Mouse (Mus musculus) MEL (cell line): ENCODE results near the gene Galnt18. TPM values are rescaled to one million over a fixed set of nuclear protein-coding genes. Genes with fewer than 3 reads are reported as not detected.

ENCODE experiments used
- DNase-seq: peaks from one replicate; pipeline ENCODE4 v3.0.0; 2011; ENCODE audit warnings: low read depth, low spot score
- H3K27ac ChIP-seq: 2 replicates; pipeline ENCODE4 v1.5.1; 2012; ENCODE audit warnings: low read depth, mild to moderate bottlenecking, control low read depth, low read length, moderate library complexity; ENCODE audit not compliant: control insufficient read depth
- H3K27me3 ChIP-seq, 2 experiments: fragments of 150-350 bp in 1 of 2; sonication (generic) in 1 of 2; 2 replicates each; pipeline ENCODE4 v1.6.1; 2012; ENCODE audit warnings: low read length in 2 of 2, mild to moderate bottlenecking in 2 of 2, improper control_type of control experiment in 1 of 2, moderate library complexity in 1 of 2; ENCODE audit not compliant: insufficient read depth in 2 of 2, control insufficient read depth in 1 of 2
- H3K36me3 ChIP-seq, 2 experiments: 2 replicates each; pipeline ENCODE4 v1.6.1; 2012 to 2014; ENCODE audit warnings: low read length in 2 of 2, improper control_type of control experiment in 1 of 2, inconsistent platforms in 1 of 2, mild to moderate bottlenecking in 1 of 2; ENCODE audit not compliant: insufficient read depth in 2 of 2, control insufficient read depth in 1 of 2
- H3K4me1 ChIP-seq, 2 experiments: fragments of 150-350 bp in 1 of 2; sonication (generic) in 1 of 2; 2 replicates each; pipeline ENCODE4 v1.6.1; 2012; ENCODE audit warnings: low read length in 2 of 2, improper control_type of control experiment in 1 of 2, mild to moderate bottlenecking in 1 of 2; ENCODE audit not compliant: insufficient read depth in 2 of 2, control insufficient read depth in 1 of 2
- H3K4me3 ChIP-seq, 2 experiments: fragments of 150-350 bp in 1 of 2; sonication (generic) in 1 of 2; 2 replicates each; pipeline ENCODE4 v1.5.1; 2012; ENCODE audit warnings: low read depth in 2 of 2, low read length in 2 of 2, mild to moderate bottlenecking in 2 of 2, moderate library complexity in 2 of 2, control low read depth in 1 of 2, improper control_type of control experiment in 1 of 2; ENCODE audit not compliant: control insufficient read depth in 1 of 2, insufficient read depth in 1 of 2
- H3K79me2 ChIP-seq: 2 replicates; pipeline ENCODE4 v1.6.1; 2012; ENCODE audit warnings: mild to moderate bottlenecking, low read length, moderate library complexity; ENCODE audit not compliant: control insufficient read depth, poor library complexity, insufficient read depth
- H3K9ac ChIP-seq: 2 replicates; pipeline ENCODE4 v1.6.1; 2012; ENCODE audit warnings: low read depth, mild to moderate bottlenecking, control low read depth, low read length, moderate library complexity; ENCODE audit not compliant: control insufficient read depth, poor library complexity, severe bottlenecking
- H3K9me3 ChIP-seq: fragments of 150-350 bp; sonication (generic); replicated peaks from 2 replicates; pipeline ENCODE4 v1.6.1; 2012; ENCODE audit warnings: mild to moderate bottlenecking, low read length, improper control_type of control experiment, moderate library complexity; ENCODE audit not compliant: insufficient read depth
- BHLHE40 ChIP-seq: IDR thresholded peaks from 2 replicates; pipeline ENCODE4 v1.6.1; 2012; ENCODE audit warnings: low read depth, mild to moderate bottlenecking, inconsistent platforms, low read length, improper control_type of control experiment, borderline replicate concordance
- CTCF ChIP-seq, 3 experiments: IDR thresholded peaks in 2 of 3; conservative IDR thresholded peaks in 1 of 3; 2 replicates each; pipeline ENCODE4 v1.5.1; 2011 to 2012; ENCODE audit warnings: low read length in 3 of 3, low read depth in 2 of 3, mild to moderate bottlenecking in 2 of 3, improper control_type of control experiment in 1 of 3, inconsistent platforms in 1 of 3, mixed read lengths in 1 of 3, moderate library complexity in 1 of 3; ENCODE audit not compliant: control insufficient read depth in 1 of 3, insufficient read depth in 1 of 3, poor library complexity in 1 of 3, severe bottlenecking in 1 of 3
- E2F4 ChIP-seq: IDR thresholded peaks from 2 replicates; pipeline ENCODE4 v1.6.1; 2011; ENCODE audit warnings: low read depth, low read length, improper control_type of control experiment, borderline replicate concordance
- GABPA ChIP-seq: IDR thresholded peaks from 2 replicates; pipeline ENCODE4 v1.6.1; 2012; ENCODE audit warnings: low read depth, mild to moderate bottlenecking, inconsistent platforms, low read length, improper control_type of control experiment, moderate library complexity
- HCFC1 ChIP-seq: IDR thresholded peaks from 2 replicates; pipeline ENCODE4 v1.6.1; 2012; ENCODE audit warnings: low read depth, mild to moderate bottlenecking, inconsistent platforms, low read length, improper control_type of control experiment, moderate library complexity
- KAT2A ChIP-seq: conservative IDR thresholded peaks from 2 replicates; pipeline ENCODE4 v1.6.1; 2012; ENCODE audit warnings: low read depth, low read length, improper control_type of control experiment, inconsistent platforms
- MAFK ChIP-seq: IDR thresholded peaks from 2 replicates; pipeline ENCODE4 v1.6.1; 2011; ENCODE audit warnings: low read depth, mild to moderate bottlenecking, low read length, improper control_type of control experiment, borderline replicate concordance
- MAX ChIP-seq: IDR thresholded peaks from 2 replicates; pipeline ENCODE4 v1.6.1; 2011; ENCODE audit warnings: low read length, improper control_type of control experiment
- MAZ ChIP-seq: IDR thresholded peaks from 2 replicates; pipeline ENCODE4 v1.6.1; 2012; ENCODE audit warnings: low read depth, mild to moderate bottlenecking, inconsistent platforms, low read length, improper control_type of control experiment
- MEF2A ChIP-seq: IDR thresholded peaks from 2 replicates; pipeline ENCODE4 v1.6.1; 2014; ENCODE audit warnings: low read depth, mild to moderate bottlenecking, inconsistent platforms, low read length, improper control_type of control experiment; ENCODE audit not compliant: poor library complexity, insufficient replicate concordance, severe bottlenecking; ENCODE audit errors: extremely low read depth
- MXI1 ChIP-seq: IDR thresholded peaks from 2 replicates; pipeline ENCODE4 v1.6.1; 2011; ENCODE audit warnings: mild to moderate bottlenecking, low read depth, low read length, improper control_type of control experiment
- MYC ChIP-seq: IDR thresholded peaks from 2 replicates; pipeline ENCODE4 v1.6.1; 2011; ENCODE audit warnings: low read depth, mild to moderate bottlenecking, low read length, improper control_type of control experiment, moderate library complexity
- NELFE ChIP-seq: IDR thresholded peaks from 2 replicates; pipeline ENCODE4 v1.6.1; 2011; ENCODE audit warnings: low read depth, low read length, improper control_type of control experiment
- NRF1 ChIP-seq: IDR thresholded peaks from 2 replicates; pipeline ENCODE4 v1.6.1; 2014; ENCODE audit warnings: low read depth, mild to moderate bottlenecking, inconsistent platforms, low read length, improper control_type of control experiment, moderate library complexity; ENCODE audit not compliant: poor library complexity, insufficient read depth, severe bottlenecking
- POLR2A ChIP-seq, 2 experiments: IDR thresholded peaks; 2 replicates each; pipeline ENCODE4 v1.6.1; 2011 to 2012; ENCODE audit warnings: low read length in 2 of 2, mild to moderate bottlenecking in 2 of 2, control low read depth in 1 of 2, improper control_type of control experiment in 1 of 2, low read depth in 1 of 2, moderate library complexity in 1 of 2; ENCODE audit not compliant: control insufficient read depth in 1 of 2, insufficient read depth in 1 of 2, poor library complexity in 1 of 2
- POLR2AphosphoS2 ChIP-seq: IDR thresholded peaks from 2 replicates; pipeline ENCODE4 v1.6.1; 2011; ENCODE audit warnings: low read length, improper control_type of control experiment
- POLR2AphosphoS5 ChIP-seq: IDR thresholded peaks from 2 replicates; pipeline ENCODE4 v1.6.1; 2012; ENCODE audit warnings: low read depth, borderline replicate concordance, mild to moderate bottlenecking, inconsistent platforms, low read length, moderate library complexity, mixed read lengths
- RAD21 ChIP-seq: IDR thresholded peaks from 2 replicates; pipeline ENCODE4 v1.6.1; 2011; ENCODE audit warnings: mild to moderate bottlenecking, low read depth, low read length, improper control_type of control experiment
- SIN3A ChIP-seq: IDR thresholded peaks from 2 replicates; pipeline ENCODE4 v1.6.1; 2012; ENCODE audit warnings: low read length, improper control_type of control experiment, inconsistent platforms
- SMC3 ChIP-seq: IDR thresholded peaks from 2 replicates; pipeline ENCODE4 v1.6.1; 2011; ENCODE audit warnings: low read depth, low read length, improper control_type of control experiment
- TBP ChIP-seq: IDR thresholded peaks from 2 replicates; pipeline ENCODE4 v1.8.0; 2011; ENCODE audit warnings: low read depth, low read length, improper control_type of control experiment
- TCF12 ChIP-seq: IDR thresholded peaks from 2 replicates; pipeline ENCODE4 v1.6.1; 2014; ENCODE audit warnings: low read depth, mild to moderate bottlenecking, inconsistent platforms, low read length, improper control_type of control experiment, moderate library complexity
- UBTF ChIP-seq: IDR thresholded peaks from 2 replicates; pipeline ENCODE4 v1.6.1; 2012; ENCODE audit warnings: low read depth, mild to moderate bottlenecking, inconsistent platforms, low read length, improper control_type of control experiment, moderate library complexity, borderline replicate concordance; ENCODE audit not compliant: insufficient read depth
- USF2 ChIP-seq, 2 experiments: IDR thresholded peaks; 2 replicates each; pipeline ENCODE4 v1.6.1; 2011 to 2012; ENCODE audit warnings: improper control_type of control experiment in 2 of 2, low read length in 2 of 2, borderline replicate concordance in 1 of 2, inconsistent platforms in 1 of 2, low read depth in 1 of 2, mild to moderate bottlenecking in 1 of 2; ENCODE audit not compliant: insufficient read depth in 1 of 2
- ZNF384 ChIP-seq: IDR thresholded peaks from 2 replicates; pipeline ENCODE4 v1.6.1; 2012; ENCODE audit warnings: low read depth, mild to moderate bottlenecking, inconsistent platforms, low read length, improper control_type of control experiment
- polyA plus RNA-seq, 2 experiments: library from polyadenylated mRNA; stranded (reverse) in 1 of 2; unstranded in 1 of 2; fragments of >175 nt in 1 of 2; fragments of >200 nt in 1 of 2; gene quantifications; 2 replicates each; pipeline versions ENCODE4 v1.2.1 to v1.2.4; 2012; ENCODE audit warnings: low replicate concordance in 2 of 2, low read depth in 1 of 2; ENCODE audit not compliant: insufficient read length in 2 of 2, insufficient read depth in 1 of 2, missing spikeins in 1 of 2
- total RNA-seq: library from RNA; depleted of rRNA; stranded (reverse); fragments of 300-350 nt; gene quantifications from 2 replicates; pipeline ENCODE4 v1.2.3, GENCODE M21; 2012

Gene Galnt18
- total and polyA plus RNA-seq, 3 experiments, result not detected

- DNase-seq, result no peak
- Histone ChIP-seq H3K9ac (no peak overlapping the region), H3K79me2 (no peaks in the 10 kb centered on the region), H3K36me3 (no peaks in the 10 kb centered on the region), H3K27ac (no peak overlapping the region), H3K4me3 (no peak overlapping the region), H3K4me1 (no peaks in the 10 kb centered on the region), H3K9me3 (no peaks in the 10 kb centered on the region), H3K27me3 (no peaks in the 10 kb centered on the region)
- TF ChIP-seq MYC (no peak), E2F4 (no peak), TBP (no peak), ZNF384 (no peak), UBTF (no peak), RAD21 (no peak), SIN3A (no peak), USF2 (IDR thresholded peaks at IDR 0.05; ENCODE audit: borderline replicate concordance in 1 of 2, insufficient read depth in 1 of 2, low read depth in 1 of 2, low read length in 2 of 2) (no peak), POLR2AphosphoS2 (no peak), MAX (no peak), MAFK (no peak), MXI1 (no peak), SMC3 (no peak), HCFC1 (no peak), POLR2A (IDR thresholded peaks at IDR 0.05; ENCODE audit: control insufficient read depth in 1 of 2, insufficient read depth in 1 of 2, low read depth in 1 of 2, low read length in 2 of 2, poor library complexity in 1 of 2) (no peak)
Measured at GRCm38 (mm10) chr7:111486811-111487333, 292.9 kb downstream of the Galnt18 start.

DNA sequence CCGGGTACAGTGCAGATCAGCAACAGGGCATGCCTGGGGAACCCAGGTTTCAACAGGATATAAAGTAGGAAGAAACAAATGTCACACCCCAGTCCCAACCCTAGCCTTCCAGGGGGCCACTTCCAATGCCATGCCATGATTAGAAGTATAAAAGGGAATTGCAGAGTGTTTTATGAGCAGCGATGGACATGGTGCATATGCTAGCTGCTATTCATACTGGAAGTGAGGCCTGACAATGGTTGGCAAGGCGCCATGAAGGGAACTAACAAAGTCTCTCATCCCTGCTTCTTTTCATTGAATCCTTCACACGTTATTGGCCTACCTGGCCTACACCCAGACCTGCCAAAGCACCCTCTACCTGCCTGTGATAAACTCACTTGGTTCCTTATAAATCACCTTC lies 295.9 kb downstream of the Galnt18 start:
- no peak for TF ChIP-seq MXI1
- TF ChIP-seq MAX, result no peak
- TF ChIP-seq POLR2AphosphoS2, result no peak
- no peak for TF ChIP-seq TCF12
- TF ChIP-seq POLR2AphosphoS5, result no peak
- no peak for TF ChIP-seq KAT2A
- TF ChIP-seq NRF1, result no peak
- no peak for TF ChIP-seq CTCF (IDR thresholded peaks at IDR 0.05 in 2 of 3, conservative IDR thresholded peaks at IDR 0.05 in 1 of 3; ENCODE audit: control insufficient read depth in 1 of 3, insufficient read depth in 1 of 3, low read depth in 2 of 3, low read length in 3 of 3, poor library complexity in 1 of 3, severe bottlenecking in 1 of 3)
- TF ChIP-seq MAZ, result no peak
- no peak for TF ChIP-seq GABPA
- TF ChIP-seq BHLHE40, result no peak
- no peak for TF ChIP-seq NELFE
- no peak for TF ChIP-seq MEF2A
- TF ChIP-seq MAFK, result no peak

More for the DNA sequence above, 295.9 kb downstream of the Galnt18 start:
- no peaks in the 10 kb centered on the region for H3K4me1 ChIP-seq
- no peaks in the 10 kb centered on the region for H3K36me3 ChIP-seq
- no peak overlapping the region for H3K4me3 ChIP-seq
- H3K27ac ChIP-seq, result no peak overlapping the region
- H3K79me2 ChIP-seq, result no peaks in the 10 kb centered on the region
- no peak for DNase-seq
- no peaks in the 10 kb centered on the region for H3K9me3 ChIP-seq
- no peaks in the 10 kb centered on the region for H3K27me3 ChIP-seq
- H3K9ac ChIP-seq, result no peak overlapping the region
